Mouse (Mus musculus): ENCODE data around the gene Ebf3. TPM values are rescaled to one million over a fixed set of nuclear protein-coding genes. Genes with fewer than 3 reads are reported as not detected.

The Ebf3 gene
- total RNA-seq, 2 experiments from 2014 or later = 16.0 to 27.5 TPM

DNA sequence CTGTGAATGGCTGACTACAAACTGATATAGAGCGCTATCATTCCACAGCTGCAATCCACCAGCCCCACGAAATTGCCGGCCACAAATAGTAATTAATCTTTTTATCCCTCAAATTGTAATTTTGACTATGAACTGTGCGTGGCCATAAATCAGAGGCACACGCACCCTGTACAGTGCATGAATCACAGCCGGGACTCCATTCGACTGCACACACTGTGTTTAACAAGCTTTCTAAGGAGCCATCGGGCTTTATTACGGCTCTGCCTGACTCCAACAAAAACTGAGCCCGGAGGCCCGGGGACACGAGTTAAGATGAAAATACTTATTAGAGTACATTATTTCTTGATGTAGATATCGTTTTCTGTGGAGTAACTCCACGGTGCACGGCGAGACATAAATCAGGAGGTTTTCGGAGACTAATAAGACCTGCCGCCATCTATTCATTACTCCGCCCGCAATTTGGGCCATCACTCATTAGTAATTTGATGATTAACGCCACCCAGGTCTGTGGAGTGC is 107.4 kb downstream of the Ebf3 start:
- no peak for DNase-seq

DNA sequence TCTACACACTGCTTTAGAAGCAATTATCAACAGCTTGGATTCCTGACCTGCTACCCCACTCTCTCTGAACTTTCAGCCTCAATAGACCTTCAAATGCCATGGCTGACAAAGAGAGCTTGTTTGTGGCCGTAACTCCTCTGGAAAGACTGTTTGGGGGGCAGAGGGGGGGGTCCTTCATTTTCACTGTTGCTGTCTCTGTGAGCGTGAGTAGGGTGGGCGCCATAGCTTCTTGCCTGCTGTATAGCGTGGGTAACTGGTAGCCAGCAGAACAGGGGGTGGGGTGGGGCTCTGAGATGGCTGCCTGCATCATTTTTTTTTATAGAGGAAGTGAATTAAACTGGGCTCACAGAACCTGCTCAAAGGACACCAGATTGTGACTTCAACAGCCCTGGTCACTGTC is 114.7 kb downstream of the Ebf3 start:
- no peak for DNase-seq

DNA sequence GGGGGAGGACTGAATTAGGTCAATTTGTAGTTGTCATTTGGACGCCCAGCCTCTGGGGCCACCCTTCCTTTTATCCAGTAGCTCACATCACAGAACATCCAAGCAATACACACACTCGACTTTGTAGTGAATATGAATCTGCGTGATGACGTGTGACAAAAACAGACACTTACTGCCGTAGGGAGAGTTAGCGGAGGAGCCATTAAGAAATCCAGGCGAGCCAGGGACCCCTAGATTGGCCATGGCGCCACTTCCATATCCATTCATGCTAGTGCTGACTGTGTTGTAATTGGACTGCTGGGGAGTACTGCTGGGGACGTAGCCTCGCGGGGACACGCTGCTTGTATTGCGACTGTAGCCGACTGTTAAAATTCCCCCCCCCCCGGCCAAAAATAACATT is 115.3 kb downstream of the Ebf3 start:
- DNase-seq = no peak

DNA sequence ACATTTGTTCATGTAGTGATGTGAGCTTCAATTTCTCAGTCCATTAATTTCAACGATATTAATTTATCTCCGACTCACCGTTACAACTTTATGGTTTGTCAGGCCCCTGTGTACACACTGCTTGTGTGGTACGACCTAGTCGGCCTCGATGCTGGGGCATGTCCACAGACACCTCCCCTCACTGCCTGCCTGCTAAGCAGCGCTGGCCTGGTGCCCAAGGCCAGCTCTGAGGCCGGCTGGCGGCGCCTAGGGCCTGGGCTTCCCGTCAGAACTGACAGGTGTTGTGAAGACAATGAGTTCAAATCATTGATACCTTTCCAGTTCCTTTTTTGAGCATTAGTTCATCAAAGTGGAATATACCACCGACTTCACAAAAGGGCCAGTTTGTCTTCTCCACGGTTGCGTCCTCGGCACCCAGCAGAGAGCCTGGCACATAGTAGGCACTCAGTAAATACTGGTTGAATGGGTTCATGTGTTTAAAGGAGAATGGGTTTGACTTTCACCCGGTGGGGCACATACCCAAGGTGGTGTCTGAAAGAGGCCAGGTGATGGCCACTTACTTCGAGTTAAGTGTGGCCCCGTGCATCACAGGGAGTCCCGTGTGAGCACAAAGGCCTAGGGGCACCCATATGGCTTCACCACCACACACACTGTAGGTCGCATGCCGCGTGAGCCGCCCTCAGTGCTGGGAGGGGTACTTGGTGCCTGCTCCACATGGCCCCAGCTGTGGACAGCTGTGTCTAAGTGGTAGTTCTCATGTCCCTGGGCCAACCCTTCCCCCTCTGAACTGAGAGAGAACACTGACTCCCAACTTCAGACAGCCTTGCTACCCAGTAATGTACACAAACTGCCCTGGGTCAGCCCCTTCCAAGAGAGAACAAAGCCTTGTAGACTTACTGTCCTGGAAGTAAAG is 116.9 kb downstream of the Ebf3 start:
- DNase-seq = no peak

DNA sequence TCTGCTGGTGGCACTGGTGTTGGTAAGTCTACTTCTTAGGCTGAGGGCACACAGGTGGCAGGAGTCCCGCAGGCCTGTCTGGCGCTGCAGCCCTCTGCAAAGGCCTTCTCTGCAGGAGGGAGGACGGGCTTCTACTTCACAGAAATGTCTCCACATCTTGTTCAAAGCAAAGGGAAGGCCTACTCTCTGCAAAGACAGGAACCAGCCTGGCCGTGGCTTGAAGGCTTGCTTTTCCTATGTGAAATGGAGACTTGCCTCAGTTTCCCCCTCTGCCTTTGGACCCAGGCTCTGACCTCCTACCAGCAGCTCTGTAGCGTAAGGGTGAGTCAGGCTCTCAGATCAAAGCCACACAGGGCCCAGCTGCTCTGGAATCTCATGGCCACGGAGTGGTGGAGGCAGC is 117.7 kb downstream of the Ebf3 start:
- DNase-seq = no peak

DNA sequence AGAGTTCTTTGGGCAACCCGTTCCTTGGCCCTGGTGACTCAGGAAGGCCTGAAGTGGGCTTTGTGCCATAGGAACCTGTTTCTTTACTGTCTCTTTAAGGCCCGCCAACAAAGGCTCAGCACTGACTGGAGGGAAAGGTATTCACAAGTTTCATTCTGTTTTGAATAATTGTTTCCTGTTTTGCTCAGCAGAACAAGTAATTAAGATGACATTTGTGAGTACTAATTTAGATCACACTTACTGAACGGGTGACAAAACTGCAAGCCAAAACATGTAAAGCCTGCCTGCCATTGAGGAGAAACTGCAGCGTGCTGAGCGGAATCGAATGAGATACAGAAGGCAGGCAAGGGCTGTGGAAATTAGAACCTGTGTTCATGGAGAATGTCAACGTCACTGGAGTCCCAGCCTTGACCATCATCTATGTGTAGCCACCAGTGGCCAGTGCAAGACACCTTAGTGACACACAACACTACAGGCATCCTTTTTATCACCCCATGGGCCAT is 121.4 kb downstream of the Ebf3 start:
- DNase-seq = no peak

DNA sequence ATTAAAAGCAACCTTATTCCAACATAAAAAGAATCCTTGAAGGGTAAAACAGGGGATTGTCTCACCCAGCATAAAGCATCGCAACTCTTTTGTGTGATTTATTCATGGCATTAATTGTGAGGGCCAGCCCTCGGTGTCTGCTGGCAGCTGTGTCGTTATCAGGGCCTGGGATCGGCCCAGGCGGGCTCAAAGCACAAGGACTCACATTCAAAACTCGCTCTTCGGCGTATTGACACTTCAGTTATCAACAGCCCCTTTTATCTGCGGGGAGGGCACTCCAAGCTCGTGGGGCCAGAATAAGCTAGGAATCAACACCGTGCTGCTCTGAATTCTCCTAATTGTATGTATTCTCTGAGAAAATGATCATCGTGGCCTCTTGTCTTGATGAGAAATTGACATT is 122.4 kb downstream of the Ebf3 start:
- no peak for DNase-seq

DNA sequence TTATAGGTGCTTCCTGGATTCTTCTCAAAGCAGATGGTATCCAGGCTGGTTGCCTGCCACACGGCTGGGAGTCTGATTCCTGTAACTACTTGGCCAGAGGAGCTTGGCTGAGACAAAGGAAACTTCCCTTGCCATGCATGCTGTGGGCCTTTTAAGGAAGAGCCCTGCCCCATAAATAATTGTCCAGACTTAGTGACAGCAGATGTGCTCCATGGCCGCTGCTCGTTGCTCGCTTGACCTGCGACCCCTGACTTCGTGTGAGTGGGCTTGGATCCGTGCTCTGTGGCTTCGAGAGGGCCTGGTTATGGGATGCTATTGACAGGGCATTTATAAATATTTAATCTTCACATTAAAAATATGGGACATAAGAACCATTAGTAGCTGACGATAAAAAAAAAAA is 142.0 kb downstream of the Ebf3 start:
- DNase-seq = no peak

DNA sequence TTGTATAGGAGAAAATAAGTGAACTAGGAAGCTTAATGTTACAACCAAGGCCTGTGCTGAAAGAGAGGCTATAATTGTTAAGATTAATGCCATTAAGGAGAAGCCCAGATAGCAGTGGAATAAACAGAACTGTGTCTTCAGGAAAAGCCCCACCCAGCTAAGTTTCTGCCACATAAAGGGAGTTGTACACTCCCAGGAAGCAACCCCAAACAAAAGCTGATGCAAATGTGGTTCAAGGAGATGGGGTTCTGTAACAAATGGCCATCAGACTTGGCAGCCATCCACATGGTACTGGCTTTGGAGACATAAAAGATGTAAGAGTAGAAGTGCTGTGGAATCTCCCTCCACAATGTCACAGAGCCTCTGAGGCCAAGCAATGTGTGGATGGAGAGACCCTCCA is 155.2 kb downstream of the Ebf3 start:
- no peak for DNase-seq

DNA sequence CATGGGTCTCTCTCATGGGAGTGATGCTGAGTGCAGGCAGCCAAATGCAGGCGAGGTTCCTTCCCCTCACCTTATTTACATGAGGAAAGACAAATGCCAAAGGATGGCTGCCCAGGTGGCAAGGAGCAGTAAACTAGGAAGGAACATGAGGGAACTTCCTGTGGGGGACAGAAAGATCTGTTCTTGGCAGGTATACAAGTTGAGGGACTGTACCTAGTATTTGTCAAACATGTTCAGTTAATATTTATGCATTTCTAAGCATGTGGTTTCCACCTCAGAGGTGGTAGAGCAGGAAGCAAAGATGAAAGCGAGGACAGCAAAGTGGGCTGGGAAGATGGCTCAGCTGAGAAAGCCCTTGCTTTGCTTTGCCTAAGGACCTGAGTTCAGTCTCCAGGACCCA is 159.6 kb downstream of the Ebf3 start:
- no peak for DNase-seq

DNA sequence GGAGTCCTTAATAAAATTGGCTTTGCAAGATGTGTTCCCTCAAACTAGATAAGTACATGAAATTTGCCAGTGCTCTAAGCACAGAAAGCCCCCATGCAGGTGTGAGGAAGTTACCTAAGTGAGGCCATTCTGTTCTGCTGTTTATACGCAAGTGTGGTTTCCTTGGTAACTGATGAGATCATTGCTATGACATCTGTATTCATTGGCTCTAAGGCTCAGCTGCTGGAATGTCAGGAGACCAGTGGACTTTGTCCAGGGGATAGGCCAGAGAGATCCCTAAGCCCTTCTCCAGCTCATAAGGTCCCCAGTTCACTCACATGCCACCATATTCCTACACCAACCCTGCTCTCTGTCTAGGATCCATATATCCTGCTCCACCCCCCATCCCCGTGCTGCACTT is 162.4 kb downstream of the Ebf3 start:
- DNase-seq = no peak

DNA sequence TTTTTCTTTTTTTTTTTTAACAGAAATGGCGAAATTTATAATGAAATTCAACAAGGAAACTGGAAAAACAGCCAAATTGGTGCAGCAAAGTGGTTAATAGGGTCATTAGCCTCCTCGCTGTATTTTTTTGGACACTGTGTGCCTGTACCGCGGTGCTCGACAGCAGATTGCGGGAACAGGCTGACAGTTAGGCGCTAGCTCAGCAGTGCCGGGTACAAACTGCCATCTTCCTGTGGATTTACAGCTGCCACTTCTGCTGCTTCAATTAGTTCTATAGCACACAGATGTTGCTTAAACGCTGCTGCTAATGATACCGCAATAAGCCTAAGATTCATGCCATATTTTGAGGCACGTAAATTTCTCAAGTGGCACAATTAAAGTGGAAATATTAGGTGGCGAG is 167.1 kb downstream of the Ebf3 start:
- no peak for DNase-seq

Other genes with a start within 250 kb of the Ebf3 start
- 1 to 10 TPM; 4.4 TPM for gene 9430038I01Rik, start 96.3 kb upstream of the Ebf3 start, total RNA-seq (2021)
- gene Glrx3, start 123.2 kb upstream of the Ebf3 start, total RNA-seq (2021) = 10 to 100 TPM; 90.2 to 93.9 TPM

Data from gastrocnemius, postnatal 10 days (tissue).